Mouse (Mus musculus) frontal cortex, postnatal 25 days (tissue): Measurements from ENCODE around the gene Ntrk2.
A peak's percentile ranks its signal among the peaks of the same experiment; 100 is the strongest.

ENCODE experiments used
- DNase-seq, 2 experiments: peaks; one replicate each; pipeline ENCODE4 v3.0.0; 2022; ENCODE audit warnings: low spot score in 2 of 2

The Ntrk2 gene

DNA sequence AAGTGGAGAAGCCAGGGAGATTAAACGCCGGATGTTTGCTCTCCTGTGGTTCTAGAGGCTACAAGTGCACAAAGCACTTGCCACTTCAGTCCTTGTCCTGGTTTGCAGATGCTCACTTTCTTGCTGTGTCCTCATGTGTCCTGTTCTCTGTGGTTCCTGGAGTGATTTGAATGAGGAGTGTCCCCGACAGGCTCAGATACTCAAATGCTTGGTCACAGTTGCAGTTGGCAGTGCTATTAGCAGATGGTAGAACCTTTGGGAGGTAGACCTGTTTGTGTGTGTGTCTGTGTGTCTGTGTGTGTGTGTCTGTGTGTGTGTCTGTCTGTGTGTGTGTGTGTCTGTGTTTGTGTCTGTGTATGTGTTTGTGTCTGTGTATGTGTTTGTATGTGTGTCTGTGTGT, 160.1 kb downstream of the Ntrk2 start:
- no peak for DNase-seq

DNA sequence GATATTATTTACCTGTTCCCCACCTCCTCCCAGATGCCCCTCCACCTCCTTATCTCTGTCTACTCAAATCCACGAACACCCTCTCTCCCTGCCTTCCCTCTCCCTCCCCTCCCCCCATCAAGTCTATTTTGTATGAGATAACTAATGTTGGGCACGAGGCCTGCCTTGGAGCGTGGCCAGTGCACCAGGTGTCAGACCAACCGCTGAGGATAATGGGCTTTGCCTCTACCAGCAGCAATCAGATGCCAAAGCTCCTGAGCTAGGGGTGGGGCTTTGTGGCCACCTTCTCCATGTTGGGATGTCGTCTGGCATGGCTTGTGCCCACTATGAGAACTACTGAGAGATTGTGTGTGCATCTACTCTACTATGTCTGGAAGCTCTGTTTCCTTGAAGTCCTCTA, 161.8 kb downstream of the Ntrk2 start:
- no peak for DNase-seq

DNA sequence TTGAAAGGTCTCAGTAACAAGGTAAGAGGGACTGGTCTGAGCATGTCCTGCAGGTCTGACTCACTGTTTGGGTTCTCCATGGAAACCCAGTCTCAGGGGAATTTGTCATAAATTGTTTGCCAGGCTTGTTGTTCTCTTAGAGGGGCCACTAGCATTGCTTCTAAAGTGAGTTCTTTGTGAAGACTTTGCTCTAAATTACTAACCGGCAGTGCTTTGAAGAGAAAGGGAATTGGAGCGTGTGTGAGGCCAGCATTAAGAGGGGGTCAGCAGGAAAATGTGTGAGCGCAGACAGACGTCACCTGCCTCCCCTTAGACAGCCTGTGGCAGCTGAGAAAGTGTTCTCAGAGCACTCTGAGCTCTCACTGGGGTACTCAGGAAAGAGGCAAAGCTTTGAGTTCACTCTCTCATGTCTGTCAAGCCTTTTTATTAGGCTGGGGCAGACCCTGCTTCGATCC, 165.1 kb downstream of the Ntrk2 start:
- no peak for DNase-seq

DNA sequence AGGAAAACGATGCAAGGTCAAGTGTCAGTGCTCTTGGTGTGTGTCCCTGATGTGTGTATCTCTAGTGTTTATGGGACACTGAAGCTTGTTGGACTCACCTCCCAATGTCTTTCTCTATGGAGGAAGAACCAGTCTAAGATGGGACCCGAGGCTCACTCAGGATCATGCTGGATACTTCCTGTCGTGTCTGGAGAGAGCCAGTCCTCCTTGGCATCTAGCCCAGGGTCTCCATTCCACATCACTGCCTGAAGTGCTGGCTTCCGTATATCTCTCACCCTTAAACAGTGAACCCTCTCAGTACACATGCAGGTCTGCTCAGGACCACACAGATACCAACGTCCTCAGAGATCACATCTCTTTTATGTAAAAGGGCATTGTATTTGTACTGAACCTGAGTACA, 166.1 kb downstream of the Ntrk2 start:
- no peak for DNase-seq

DNA sequence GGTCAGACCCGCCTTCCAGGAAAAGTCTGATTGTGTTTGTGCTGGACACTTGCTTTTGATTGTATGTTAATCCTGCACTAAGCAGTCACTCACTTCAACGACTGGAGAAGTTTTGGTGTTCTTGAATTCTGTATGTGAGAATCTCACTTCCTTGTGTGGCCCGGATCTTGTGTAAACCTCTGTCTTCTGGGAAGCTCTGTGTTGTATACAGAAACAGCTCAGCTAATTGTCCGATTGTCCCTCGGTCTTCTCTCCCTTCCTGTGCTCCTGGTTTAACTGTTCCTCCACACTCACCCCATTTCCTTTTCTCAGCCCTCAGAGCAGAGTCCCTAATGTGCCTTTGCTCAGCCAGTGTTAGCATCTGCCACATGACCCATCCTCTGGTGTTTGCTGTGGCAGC, 190.1 kb downstream of the Ntrk2 start:
- DNase-seq, result no peak

DNA sequence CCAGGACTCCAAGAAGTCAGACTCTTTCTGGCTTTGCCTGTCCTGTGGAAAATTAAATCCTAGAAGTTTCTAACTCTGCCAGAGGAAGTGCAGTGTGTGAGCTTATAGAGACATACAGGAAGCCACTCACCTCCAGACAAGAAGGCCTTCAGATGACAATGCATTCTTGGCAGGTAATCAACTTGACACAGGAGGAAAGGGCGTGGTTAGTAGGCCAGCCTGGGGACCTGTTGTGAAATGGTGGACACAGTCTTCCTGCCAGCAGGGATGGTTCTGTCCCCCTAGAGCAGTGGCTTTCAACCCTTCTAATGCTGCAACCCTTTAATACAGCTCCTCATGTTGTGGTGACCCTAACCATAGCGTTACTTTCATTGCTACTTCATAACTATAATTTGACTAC, 191.4 kb downstream of the Ntrk2 start:
- DNase-seq, result no peak

DNA sequence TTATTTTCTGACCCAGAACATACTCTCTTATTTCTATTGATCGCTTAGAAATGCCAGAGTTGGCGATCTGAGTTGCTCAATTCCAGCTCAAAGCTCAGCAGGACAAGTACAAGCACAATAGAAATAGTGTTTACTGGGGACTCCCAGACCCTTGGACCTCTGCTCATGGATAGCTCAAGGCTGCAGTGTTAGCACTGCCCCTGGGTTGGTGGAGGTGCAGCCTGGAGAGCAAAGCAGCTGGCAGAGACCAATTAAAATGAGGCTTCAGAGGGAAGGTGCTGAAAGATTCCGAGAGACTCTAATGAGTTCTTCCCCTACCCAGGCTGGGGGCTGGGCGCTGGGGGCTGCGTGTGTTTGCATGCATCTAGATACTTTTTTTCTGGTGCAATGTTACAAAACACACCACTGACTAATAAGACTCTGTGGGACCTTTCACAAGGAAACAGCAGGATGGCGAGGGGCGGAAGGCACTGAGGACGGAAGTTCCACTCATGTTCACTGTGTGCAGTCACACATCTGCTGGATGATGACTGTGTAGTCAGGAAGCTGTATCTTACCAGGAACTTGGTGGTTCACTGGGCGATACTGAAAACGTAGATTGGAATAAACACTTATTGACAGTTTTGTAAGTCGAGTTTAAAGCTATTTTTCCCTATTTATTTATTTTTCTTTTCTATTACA, 193.1 kb downstream of the Ntrk2 start:
- DNase-seq, result no peak

DNA sequence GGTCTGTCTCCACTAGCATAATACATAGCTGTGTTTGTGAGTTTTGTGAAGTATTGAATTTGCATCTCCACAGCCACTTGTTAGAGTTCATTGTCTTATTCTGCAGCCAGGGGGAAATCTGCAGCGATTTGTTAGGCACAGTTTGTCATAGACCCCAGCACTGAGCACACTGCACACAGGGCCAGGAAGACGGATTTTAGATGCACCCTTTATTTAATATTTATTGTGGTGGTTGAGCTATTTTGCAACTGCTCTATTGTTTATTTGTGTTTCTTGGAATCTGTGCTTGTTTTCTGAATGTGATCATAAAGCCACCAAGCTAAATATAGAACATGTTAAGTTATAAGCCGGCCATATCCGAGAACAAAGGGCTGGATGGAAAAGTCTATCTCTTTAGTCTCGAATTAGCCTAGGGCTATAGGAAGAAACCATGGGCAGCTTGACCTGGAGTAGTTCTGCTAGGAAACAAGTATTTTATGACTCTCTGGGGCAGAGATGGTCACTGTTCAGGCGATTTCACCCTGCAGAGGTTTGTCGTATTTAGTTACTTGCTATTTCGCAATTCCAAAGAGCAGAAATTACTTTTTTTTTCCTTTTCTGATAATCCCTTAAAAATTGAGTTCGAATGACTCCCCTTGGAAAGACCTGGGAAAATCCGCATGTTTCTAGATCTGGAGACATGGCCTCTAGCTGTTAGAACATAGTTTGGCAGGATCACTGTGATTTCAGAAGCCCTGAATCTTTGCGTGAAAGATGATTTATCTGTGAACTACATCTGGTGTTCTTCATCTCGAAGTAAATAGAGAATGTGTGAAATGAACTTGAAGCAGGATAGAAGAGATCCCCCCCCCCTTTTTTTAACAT, 196.8 kb downstream of the Ntrk2 start:
- DNase-seq, result no peak

DNA sequence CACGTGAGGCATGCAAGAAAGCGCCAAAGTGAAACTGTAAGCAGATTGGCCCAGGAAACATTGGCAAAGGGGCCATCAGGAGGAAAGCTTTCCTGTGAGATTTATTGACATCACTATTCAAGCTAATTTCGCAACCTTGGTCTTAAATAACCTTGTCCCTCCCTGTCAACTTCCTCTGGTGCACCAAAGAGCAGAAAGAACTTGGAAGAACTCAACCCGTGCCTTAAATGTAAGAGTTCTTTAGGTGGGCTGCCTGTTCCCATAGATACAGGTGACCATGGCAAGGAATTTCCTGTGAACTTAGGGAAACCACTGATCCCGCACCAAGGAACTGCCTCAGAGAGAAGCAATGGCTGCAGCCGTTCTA, 197.4 kb downstream of the Ntrk2 start:
- DNase-seq, result no peak

DNA sequence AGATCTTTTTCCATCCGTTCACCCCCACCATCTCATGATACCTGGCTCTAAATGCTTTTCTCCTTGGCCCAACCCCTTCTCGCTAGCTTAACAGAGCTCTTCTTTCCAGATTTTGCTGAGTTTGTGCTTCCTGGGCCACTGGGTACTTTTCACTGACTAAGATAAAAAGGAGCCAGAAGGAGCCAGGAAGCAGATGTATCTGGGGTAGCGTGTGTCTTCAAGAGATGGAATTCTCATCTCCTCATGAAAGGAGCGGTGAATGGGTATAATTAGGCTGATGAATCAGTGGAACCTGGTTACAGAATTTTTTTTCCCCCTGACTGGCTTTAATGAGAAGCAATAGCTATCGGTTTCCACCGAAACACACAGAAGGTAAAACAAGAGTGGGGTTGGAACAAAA, 198.2 kb downstream of the Ntrk2 start:
- DNase-seq, result no peak

DNA sequence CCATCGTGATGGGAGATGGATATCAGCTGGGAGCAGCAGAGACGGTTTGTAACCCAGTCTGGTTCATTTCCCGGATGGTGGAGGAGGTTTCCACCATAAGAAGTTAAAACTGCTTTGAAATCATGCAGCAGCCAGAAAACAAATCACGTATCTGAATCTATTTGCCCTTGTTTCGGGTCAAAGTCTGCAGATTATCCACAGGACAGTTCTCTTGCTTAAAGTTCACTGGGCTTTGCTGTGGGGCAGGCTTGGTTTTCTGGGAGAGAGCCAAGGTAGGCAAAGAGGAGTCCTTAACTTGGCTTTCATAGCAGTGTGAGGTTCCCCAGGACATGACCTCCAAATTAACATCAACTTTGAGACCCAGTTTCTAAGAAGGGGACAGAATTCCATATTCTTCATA, 203.5 kb downstream of the Ntrk2 start:
- DNase-seq, result no peak

DNA sequence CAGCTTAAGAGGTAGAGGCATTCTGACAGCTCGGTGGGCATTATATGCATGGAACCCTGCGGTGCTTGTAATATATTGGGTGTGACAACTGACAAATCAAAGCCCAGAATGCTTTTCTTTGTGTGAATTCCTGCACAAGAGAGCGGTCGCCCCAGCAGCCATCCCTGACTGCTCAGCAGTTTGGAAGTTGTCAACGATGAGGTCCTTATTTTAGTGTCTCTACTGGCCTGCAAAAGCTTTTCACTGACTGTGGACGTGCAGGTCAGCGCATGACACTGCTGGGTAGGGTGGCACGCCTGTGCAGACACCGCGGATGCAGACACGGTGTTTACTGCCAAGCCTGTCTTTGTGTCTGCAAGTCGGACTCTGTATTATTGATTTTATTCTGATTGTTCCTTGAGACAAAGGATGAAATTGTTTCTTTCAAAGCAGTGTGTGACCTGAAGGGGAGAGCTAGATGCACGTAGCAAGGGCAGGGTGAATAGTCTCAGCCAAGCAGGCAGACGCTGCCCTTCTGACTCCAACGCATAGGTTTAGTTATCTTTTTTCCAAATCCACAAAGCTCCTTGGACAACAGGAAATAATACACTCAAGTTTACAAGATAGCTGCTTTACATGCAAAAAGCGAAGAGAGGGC, 204.6 kb downstream of the Ntrk2 start:
- DNase-seq, result no peak

DNA sequence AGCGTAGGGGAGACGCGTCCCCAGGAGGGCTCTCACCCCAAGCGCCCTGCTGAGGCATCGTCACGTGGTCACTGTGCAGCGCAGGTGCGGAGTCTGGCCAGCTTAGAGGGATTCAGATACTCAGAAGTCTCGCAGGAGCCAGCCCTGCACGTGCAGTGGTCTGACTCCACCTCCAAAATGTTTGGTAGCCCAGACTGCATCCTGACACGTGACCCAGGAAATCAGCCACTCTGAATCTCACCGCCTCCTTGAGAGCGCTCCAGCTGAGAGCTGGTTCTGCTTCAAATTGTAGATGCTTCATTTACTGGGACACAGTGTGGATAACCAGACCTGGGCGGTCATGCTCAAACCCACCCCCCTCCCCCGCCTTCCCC, 205.1 kb downstream of the Ntrk2 start:
- peak; percentile 61 to 63 for DNase-seq

DNA sequence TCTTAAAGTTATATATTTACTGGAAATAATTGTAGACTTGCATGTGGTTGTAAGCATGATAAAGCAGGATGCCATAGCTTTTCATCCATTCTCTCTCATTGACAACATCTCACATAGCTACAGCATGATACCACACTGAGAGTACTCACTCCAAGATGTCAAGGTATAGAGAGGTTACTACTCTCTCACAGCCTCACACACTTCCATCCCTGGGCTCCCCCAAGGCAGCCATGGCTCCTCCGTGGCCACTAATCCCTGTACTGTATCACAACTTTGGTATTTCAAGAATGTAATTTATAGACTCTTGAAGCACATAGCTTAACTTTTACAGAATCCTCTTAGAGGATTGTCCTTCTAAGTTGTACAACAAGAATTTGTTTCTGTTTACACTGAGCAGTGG, 209.0 kb downstream of the Ntrk2 start:
- no peak for DNase-seq

DNA sequence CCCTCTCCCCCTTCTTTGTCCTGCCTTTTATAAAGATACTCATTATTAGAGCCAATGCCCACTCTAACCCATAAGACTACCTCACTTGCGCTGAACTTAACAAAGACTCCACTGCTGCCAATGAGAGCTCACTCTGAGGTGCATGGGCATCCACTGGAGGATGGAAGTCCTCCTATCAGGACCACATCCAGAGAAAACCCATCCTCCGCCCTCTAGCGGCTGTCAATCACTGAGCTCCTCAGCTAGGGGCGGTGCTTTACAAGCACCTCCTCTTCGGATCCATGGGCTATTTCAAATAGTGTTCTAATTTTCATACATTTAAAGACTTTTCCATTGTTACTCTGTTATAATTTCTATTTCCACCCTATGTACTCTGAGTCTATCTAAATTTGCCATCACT, 210.8 kb downstream of the Ntrk2 start:
- DNase-seq, result no peak

DNA sequence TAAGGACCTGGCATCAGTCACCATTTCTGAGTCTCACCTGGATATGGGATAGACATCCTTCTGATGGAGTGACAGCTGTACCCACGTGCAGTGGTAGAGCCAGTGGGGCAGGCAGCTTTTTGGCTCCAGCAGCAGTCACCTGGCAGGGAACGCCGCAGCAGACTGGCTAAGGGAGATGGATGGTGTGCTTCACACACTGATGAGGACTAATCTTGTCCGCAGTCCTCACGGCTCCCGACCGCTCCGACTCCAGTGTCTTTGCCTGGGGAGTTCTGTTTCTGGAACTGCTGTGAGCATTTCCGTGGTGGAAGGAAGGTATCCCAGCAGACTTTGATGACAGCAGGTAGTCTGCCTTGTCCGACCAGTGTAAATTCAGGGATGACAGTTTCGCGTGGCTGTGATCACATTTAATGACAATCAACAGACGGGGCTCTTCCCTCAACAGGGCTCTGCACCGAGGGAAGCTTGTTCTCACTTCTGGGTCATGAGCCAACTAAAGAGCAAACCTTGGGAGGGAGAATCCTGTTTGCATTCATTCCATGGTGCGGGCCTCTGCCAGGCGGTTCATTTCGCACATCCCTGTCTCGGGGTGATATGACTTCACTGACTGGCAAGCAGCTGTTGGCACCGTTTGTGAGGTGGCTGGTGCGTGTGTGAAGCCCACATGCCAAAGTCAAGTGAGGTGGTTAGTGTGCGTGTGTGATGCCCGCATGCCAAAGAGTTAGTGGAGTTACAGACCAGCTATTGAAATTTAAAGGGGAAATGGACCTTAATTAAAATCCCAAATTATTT, 216.1 kb downstream of the Ntrk2 start:
- DNase-seq, result no peak

DNA sequence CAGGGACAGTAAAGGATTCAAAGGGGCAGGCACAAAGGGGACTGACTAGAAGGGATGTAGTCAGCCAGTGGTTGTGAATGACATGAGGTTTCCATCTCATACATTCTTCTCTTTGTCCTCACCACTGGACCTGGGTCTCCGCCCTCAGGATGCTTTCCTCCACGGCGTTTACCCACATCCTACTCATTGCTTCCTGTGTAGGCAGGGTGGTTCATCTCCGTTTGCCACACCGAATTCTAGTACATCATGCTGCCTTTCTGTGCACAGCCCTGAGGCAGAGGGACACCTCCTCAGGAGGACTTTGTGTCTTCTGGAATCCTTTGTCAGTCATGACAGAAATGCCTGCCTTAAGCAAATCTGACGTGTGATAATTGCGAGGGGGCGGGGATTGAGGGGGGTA, 219.3 kb downstream of the Ntrk2 start:
- no peak for DNase-seq

DNA sequence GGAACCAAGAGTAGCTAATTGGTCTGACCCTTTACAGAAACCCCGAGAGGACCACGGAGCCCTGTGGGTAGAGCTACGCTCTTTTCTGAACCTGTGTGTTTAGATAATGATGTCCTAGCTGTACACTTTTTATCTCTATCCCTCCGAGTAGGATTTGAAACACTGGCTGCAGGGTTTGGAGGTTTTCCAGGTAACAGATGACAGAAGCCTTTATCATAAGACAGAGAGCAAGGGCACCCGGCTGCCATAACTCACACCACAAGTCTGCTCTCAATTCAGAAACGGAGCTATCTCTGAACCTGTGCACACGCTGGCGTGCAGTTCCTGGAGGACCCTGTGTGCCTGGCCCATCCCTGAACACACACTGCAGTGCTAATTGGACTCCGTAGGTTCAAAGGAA, 221.1 kb downstream of the Ntrk2 start:
- DNase-seq, result no peak

DNA sequence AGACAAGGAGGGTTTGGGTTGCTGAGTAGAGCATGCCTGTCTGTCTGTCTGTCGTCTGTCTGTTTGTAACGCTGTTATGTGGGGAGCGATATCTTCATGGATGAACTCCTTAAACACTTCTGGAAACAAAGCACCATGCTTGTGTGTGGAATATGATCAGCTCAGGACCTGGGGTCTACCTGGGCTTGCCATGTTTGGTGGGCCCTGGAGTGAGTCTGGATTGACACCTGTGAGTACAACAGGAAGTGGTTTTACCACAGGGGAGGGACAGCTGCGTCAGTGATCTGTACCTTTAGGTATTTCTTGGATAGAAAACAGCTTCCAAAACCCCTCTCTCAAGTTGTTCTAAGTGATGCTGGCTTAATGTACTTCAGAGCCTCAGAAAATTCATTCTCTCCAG, 222.2 kb downstream of the Ntrk2 start:
- no peak for DNase-seq

DNA sequence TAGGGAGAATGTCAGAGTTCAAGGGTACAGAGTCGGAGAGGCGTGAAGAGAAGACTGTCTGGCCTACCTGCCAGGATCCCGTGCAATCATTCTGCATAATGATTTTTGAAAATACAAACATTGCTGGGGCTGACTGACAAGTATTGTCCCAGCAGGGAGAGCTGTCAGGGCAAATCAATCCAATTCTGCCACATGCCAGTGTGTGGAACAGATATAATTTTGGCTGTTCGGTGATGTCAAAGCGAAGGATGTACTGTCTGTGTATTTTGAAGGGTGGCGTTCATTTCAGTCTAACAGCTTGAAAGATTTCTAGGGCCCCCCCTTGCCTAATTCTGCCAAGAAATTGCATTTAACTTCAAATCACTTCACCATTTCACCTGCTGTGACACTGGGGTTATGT, 224.2 kb downstream of the Ntrk2 start:
- DNase-seq, result no peak

DNA sequence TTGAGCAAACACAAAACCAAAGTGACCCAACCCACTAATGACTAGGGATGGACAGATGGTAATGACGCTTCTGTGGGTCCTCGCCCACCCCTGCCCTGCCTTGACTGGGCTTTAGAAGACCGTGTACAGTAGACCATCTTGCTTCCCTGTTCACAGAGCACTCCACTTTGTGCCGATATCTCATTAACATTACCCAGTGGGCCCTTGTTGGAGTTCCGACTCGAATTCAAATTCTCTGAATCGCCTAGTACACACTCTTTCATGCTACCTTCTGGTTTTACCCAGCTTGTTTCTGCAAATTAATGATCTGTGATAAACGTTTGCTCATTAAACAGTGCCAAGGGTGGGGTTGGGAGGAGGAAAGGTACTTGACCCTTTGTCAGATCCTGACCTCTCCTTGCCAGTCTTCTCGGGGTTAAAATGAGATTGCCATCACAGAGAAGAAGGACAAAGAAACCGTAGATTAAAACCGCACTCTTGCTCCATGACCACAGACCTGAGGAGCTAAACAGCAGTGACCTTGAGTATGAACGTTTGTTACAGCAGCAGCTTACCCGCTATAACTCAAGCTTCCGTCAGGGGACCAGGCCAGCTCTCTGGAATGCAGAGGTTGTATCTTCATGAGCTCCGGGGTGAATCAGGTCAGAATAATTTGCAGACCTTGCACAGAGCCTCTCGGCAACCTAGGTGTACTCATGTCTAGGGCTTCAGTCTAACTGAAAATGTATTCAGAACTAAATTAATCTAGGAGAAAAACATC, 234.0 kb downstream of the Ntrk2 start:
- DNase-seq, result no peak
